Mouse (Mus musculus) bone marrow, adult 2 months (tissue): ENCODE data around the gene Lnx1.

Source experiments
- CTCF ChIP-seq: fragments of 200-500 bp; IDR thresholded peaks from 2 replicates; pipeline ENCODE4 v1.5.1; 2011; ENCODE audit warnings: low read length, control low read depth; ENCODE audit not compliant: control insufficient read depth, insufficient read depth
- POLR2A ChIP-seq: fragments of 200-500 bp; IDR thresholded peaks from 2 replicates; pipeline ENCODE4 v1.6.1; 2011; ENCODE audit warnings: low read depth, mild to moderate bottlenecking, control low read depth, low read length, borderline replicate concordance; ENCODE audit not compliant: control insufficient read depth

DNA sequence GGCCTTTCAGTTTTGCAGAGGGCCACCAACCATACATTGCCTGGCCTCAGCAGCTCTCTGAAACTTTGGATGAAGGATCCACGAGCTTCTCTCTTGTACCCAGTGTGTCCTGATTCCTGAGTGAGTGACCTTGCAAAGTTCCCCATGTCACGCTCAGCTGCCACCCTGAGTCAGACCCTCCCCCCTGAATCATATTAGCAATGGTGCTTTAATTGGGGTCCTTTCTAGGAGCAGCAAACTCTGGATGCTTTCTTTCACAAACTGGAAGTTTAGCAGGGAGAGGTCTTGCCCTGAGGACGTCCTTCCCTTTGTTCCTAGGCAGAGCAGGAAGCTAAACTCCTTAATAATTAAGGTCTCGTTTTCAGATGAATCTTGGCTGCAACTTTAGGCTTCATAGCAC lies 22.8 kb upstream of the Lnx1 start:
- no peak for TF ChIP-seq POLR2A
- no peak for TF ChIP-seq CTCF
